Mouse (Mus musculus) left cerebral cortex, adult 11 months (tissue): ENCODE measurements at regions not wholly inside any gene's neighbourhood (a gene's known extent, or its start where the extent isn't known, plus 50 kb on each side); places are given as distances from the start of the nearest gene placed in this dataset.

Source experiments
- DNase-seq: peaks from one replicate; pipeline ENCODE4 v3.0.0; 2022; ENCODE audit warnings: low spot score

- peak; percentile 9 for DNase-seq
These were observed 52.9 kb upstream of the Tcl1b2 start for GRCm38 (mm10) chr12:105092730-105093440.

- no peak for DNase-seq
These were observed 52.3 kb upstream of the Tcl1b2 start for GRCm38 (mm10) chr12:105093509-105093908.
